Mouse (Mus musculus) embryonic fibroblast, embryonic 13.5 days (primary cell): ENCODE data around the gene Tnxb.
"Not testable (repeated sequence)": the region's sequence is repeated elsewhere in the genome, so short reads cannot be mapped to it uniquely, and the experiment has no call there.

ENCODE experiments used
- CTCF ChIP-seq: IDR thresholded peaks from 2 replicates; pipeline ENCODE4 v1.5.1; 2011; ENCODE audit warnings: mild to moderate bottlenecking, control low read depth, low read length, moderate library complexity, borderline replicate concordance; ENCODE audit not compliant: insufficient read depth
- POLR2A ChIP-seq: IDR thresholded peaks from 2 replicates; pipeline ENCODE4 v1.6.1; 2011; ENCODE audit warnings: low read depth, mild to moderate bottlenecking, control low read depth, low read length, moderate library complexity

DNA sequence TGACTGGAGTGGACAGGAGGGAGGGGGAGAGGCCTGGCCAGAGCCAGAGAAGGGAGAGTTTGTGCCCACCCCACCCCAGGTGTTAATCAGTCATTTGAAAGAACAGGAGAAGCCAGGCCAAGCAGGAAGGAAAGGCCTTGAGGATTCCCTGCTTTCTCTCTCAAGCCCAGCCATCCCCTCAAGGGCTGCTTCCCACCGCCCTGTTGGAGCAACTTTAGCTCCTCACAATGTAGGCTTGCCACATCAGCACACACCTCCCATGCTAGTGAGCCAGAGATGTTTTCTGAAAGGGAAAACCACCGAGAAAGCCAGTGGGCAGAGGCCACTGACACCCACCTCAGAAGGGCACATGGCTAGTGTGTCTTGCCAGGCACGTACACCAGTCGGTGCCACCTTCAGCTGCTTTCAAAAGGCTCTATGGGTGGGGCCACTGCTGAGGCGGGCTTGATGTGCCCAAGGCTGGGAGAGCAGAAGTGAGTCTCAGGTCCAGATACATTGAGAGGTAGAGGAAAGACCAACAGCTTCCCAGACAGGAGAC, 44.6 kb downstream of the Tnxb start:
- not testable (repeated sequence) for TF ChIP-seq CTCF, POLR2A
